Mouse (Mus musculus): Measurements from ENCODE around the gene Cdc37.

- TF ChIP-seq CTCF (IDR thresholded peaks at IDR 0.05; ENCODE audit: low read depth) (no peak), EP300 (optimal IDR thresholded peaks at IDR 0.05) (no peak)
Measured at GRCm38 (mm10) chr9:21126259-21126627, 23.5 kb downstream of the Cdc37 start.

Data from stomach, postnatal 0 days (tissue).